Mouse (Mus musculus) layer of hippocampus, postnatal 25 days (tissue): ENCODE data around the gene Ddn. TPM values are rescaled to one million over a fixed set of nuclear protein-coding genes. Genes with fewer than 3 reads are reported as not detected.
A peak's percentile ranks its signal among the peaks of the same experiment; 100 is the strongest.
"Not testable (repeated sequence)": the region's sequence is repeated elsewhere in the genome, so short reads cannot be mapped to it uniquely, and the experiment has no call there.

Experiments
- DNase-seq, 2 experiments: peaks; one replicate each; pipeline ENCODE4 v3.0.0; 2022; ENCODE audit warnings: mixed read lengths in 2 of 2, low spot score in 1 of 2; ENCODE audit errors: extremely low spot score in 1 of 2
- total RNA-seq, 2 experiments: library from RNA; stranded (reverse); gene quantifications; 2 replicates each; pipeline ENCODE4 v1.2.3; 2021

The Ddn gene
- total RNA-seq, 2 experiments from 2014 or later = 1,586 to 1,599 TPM

DNA sequence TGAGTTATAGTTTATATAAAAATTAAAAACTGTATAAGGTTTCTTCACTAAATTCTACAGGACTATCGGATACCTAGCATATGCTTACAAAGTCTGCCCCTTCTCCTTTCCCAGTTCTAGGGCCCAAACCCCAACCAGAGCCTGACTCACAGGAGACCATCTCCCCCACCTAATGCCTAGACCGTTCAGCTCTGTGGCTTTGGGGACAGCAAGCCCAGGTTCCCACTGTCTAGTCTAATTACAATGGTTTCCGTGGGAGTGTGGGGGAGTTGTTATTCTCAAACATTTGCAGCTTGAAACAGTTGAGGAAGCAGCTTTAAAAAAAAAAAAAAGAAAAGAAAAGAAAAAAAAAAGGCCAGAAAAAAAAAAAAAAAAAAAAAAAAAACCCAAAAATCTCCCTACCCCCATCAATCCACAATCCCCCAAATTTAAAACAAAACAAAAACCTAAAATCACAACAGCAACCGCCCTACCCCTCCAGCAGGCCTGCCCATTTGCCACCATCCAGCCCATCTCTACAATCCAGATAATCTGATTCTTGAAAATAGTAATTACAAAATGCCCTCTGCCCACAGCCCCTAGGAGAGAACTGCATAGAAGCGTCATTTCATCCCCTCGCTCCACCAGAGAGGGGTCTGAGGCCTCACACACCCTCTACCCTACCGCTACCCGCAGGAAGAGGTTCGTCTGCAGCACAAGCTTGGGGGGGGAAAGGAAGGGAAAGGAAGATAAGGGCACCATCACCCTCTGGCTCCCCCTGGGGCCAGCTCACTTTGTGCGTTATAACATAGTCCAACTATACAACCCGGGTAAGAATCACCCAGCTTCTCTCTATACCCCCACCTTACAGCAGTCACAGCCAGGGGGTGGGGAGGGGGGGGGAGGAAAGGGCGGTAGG, 23.1 kb upstream of the Ddn start:
- DNase-seq = no peak

- no peak for DNase-seq
Observed at GRCm38 (mm10) chr15:98831684-98832035, 22.4 kb upstream of the Ddn start.

- DNase-seq = peak; percentile 89 to 90
Observed at GRCm38 (mm10) chr15:98830736-98831683, 21.7 kb upstream of the Ddn start, which contains the start of gene Prkag1. TSS of gene Prkag1 (minus strand) at chr15:98831521.

GRCm38 (mm10) chr15:98827611-98828011, 18.3 kb upstream of the Ddn start:
- no peak for DNase-seq

- no peak for DNase-seq
Observed at GRCm38 (mm10) chr15:98823434-98823833, 14.1 kb upstream of the Ddn start.

- no peak for DNase-seq
Observed at GRCm38 (mm10) chr15:98822147-98822546, 12.9 kb upstream of the Ddn start.

DNA sequence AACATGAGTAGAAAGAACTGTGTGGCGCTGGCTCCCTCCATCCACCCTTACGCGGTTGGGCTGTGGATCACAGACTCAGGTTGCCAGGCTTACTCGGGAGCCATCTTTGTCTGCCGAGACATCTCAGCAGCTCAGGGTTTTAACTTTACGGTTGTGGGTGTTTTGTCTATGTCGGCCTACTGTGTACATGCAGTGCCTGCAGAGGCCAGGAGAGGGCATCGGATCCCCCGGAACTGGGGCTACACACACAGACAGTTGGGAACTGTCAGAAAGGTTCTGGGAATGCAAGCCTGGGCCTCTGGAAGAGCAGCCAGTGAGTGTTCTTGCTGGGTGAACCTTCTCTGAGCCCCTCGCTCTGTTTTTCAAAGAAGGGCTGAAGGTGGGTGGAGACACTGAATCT, 12.1 kb upstream of the Ddn start:
- no peak for DNase-seq

GRCm38 (mm10) chr15:98820937-98821336, 11.6 kb upstream of the Ddn start:
- no peak for DNase-seq

GRCm38 (mm10) chr15:98818171-98818570, 8.9 kb upstream of the Ddn start:
- no peak for DNase-seq

DNA sequence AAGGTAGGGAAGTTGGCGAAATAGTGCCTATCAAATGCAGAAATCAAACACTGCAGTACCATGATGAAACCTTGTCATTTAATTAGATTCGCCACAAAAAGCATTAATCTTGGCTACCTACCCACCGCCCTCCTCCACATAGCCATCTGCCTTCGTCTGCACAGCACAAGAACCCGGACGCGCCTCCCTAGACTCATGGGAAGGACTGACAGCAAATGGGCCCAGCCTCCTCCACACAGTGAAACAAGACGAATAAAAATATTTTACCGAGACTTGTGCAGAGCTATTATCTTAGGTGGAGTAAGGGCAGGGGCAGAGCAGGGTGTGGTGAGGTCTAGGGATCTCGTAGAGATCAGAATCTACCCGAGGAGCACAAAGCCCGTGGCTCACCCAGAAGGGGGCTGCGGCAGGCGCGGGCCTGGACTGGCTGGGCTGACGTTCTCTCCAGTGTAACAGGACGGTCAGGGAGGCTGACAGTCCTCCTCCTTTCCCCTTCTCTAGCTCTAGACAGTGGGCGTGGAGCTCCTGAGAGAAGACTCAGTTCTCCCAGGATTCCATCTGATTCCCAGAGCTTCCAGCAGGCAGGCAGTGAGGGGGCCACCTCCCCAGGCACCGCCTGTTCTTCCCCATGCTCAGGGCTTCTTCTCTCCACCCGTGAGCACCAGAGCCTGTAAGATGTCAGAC, 3.6 kb upstream of the Ddn start:
- peak in 1 of 2 experiments; percentile 45 for DNase-seq

DNA sequence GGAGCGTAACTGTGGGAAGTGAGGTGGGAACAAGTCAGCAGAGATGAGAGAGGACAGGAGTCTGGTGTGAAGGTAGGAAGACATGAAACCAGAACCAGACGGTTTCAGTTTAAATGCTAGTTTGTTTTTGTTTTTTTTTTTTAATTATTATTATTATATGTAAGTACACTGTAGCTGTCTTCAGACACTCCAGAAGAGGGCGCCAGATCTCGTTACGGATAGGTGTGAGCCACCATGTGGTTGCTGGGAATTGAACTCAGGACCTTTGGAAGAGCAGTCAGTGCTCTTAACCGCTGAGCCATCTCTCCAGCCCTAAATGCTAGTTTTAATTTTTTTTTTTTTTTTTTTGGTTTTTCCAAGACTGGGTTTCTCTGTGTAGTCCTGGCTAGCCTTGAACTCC, 922 bp upstream of the Ddn start:
- DNase-seq = not testable (repeated sequence)

DNA sequence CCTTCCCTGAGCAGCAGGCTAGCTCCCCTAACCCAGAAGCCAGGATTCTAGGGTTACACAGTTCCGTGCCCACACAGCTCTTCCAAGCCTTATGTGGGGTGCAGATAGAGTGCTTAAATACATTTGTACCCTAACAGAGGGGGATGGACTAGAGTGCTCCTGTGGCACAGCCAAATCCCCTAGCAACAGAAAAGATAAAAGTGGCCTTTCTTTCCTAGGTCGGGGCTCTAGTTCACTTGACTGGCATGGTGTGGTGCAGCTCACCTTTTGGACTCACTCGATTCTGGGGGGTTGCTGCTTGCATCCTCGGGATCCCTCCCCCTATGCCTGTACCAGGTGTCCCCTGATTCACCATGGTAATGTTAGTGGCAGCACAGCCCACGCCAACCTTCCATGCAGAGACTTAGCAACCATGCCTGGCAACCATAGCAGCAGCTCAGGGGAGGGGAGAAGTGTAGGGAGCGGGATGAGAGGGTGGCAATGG, 597 bp downstream of the Ddn start:
- DNase-seq = peak; percentile 53 to 65

GRCm38 (mm10) chr15:98807895-98808650, 1.2 kb downstream of the Ddn start:
- DNase-seq = peak; percentile 87 to 91

DNA sequence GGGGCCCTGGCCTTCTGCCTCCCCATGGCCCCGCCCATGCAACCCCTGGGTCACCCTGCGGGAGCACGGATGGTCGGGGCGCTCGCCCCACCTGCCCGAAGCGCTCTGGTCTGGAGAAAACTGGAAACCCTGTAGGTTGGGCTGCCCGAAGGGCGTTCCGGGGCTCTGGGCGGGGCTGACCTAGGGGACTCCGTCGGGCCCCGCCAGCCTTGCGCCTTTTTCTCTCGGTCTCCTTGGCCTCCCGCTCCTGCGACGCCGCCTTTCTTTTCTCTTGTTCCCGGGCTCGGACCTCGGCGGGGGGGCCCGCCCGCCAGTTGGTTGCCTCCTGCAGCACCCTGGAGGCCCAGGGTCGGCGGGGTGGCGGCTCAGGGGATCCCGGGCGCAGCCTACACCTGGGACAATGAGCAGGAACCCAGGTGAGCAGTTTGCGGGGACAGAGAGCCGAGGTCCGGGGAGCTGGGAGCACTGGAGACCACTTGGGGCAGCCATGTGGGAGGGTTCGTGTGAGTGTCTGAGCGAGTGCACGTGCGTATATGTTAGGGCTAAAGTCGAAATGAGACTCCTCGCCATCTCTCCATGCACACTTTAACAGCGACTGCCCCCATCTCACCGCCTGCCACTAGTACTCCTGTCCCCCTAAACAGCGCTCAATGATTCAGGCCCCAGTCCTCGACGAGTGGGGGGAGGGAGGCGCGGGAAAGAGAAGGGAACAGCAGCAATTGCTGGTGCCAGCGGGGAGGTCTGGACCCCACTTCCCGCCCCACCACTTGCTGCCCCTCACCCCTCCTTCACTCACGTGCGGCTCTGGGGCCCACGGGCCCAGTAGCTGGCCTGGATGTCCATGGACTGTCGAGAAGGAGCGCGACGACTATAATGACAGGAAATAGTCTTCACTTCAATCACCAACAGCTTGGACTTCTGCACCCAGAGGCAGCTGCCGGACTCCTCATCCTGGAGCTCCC, 2.2 kb downstream of the Ddn start:
- DNase-seq = peak in 1 of 2 experiments; percentile 44

- no peak for DNase-seq
Observed at GRCm38 (mm10) chr15:98806071-98806808, 3.0 kb downstream of the Ddn start.

GRCm38 (mm10) chr15:98805324-98806040, 3.8 kb downstream of the Ddn start:
- DNase-seq = peak; percentile 58 to 68

DNA sequence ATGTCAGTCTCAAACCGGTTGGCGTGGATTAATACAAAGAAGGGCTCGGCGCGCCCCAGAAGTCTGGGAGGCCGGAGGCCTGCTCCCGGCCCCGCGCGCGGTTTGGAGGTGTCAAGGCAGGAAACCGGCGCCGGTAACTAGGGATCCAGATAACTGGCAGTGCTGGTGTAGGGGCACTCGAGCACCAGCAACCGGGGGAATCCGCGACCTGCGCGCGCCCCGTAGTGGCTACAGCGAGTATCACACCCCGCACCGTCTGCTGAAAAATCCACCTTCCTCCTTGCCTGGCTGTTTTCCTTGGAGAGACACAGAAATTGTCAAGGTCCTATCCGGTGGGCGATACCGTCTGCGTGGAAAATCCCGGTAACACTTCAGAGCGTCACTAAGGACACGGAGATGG, 5.2 kb downstream of the Ddn start:
- DNase-seq = peak; percentile 81 to 98
